Mouse (Mus musculus): Measurements from ENCODE around the gene Nexmif. TPM values are rescaled to one million over a fixed set of nuclear protein-coding genes. Genes with fewer than 3 reads are reported as not detected.
"Not testable (repeated sequence)": the region's sequence is repeated elsewhere in the genome, so short reads cannot be mapped to it uniquely, and the experiment has no call there.

Gene Nexmif
- 0.58 and 0.86 TPM in 2 replicates for polyA plus RNA-seq (2016; fragmentation: Nextera tagmentation; extraction: Ambion mirVana)

DNA sequence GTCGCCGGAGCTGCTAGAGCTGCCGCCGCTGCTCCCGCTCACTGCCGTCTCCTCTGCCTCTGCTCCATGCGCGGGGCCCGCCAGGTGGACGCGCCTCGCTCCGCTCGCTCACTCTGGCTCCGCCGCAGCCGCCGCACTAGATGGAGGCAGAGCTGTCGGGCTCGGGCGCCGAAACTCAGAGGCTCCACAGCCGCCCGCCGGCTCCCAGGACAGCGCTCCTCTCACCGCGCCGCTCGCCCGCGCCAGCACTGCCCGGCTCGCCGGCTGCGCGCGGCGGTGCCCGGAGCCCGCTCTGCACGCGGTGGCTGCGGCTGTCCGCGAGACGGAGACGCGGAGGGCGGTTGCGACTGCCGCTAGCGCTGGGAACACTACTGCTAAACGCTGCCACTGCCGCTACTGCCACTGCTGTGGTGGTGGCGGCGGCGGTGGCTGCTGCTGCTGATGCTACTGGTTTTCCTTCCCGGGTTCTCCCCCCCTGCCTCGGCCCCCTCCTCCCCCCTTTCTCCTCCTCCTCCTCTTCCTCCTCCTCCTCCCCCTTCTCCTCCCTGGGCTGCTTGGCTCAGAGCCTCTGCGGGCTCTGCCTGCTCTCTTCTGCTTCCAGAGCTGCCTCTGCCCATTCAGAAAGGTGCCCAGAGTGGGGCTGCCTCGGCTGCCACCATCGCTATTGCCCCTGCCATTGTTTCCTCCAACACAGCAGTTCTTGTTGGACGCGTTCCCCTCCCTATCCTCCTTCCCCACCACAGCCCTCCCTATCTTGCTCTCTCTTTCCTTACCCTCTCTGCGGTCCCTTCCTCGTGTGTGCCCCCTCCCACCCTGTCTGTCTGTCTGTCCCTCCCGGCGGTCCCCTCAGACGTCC, at the start of gene Nexmif:
Gene Nexmif, minus strand, starts transcription at position 450 of the 856 bp plus-strand sequence.
- Histone ChIP-seq H3K36me3 (no peaks in the 10 kb centered on the region), H3K4me3 (peak within 1 kb of the TSS; percentile 62), H3K27ac (replicated peaks) (peak within 1 kb of the TSS; percentile 81), H3K9me3 (replicated peaks) (peaks cover 15% of the 10 kb centered on the region), H3K4me1 (peaks cover 8% of the 10 kb centered on the region), H3K27me3 (ENCODE audit: low read depth, poor library complexity, severe bottlenecking) (peaks cover 97% of the 10 kb centered on the region)
- no peak for DNase-seq (ENCODE audit: low spot score)
- 34% methylated on average over 68 of the region's 70 CpGs for WGBS

DNA sequence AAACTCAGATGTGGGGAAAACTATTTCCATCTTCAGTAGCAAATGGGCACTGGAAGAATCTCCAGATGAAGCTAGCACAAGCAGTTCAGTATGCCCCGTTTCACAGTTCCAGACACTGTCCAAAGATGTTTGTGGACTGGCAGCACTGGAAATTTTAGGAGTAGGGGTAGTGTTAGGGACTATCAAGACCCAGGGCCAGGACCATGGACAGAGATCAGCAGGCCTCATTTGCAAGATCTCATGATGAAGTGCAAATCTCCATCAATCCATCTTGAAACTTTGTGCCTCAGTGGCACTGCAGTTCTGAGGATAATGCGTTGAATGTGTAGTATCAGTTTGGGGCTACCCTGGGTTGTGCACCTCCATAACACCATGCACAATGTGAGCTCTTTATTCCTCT, 7.7 kb upstream of the Nexmif start:
- H3K4me3 ChIP-seq, result no peak overlapping the region
- H3K27me3 ChIP-seq (ENCODE audit: low read depth, poor library complexity, severe bottlenecking), result peaks cover 73% of the 10 kb centered on the region
- H3K27ac ChIP-seq (replicated peaks), result no peak overlapping the region
- no peak for DNase-seq (ENCODE audit: low spot score)
- H3K4me1 ChIP-seq, result no peaks in the 10 kb centered on the region
- H3K36me3 ChIP-seq, result no peaks in the 10 kb centered on the region
- 81% methylated on average over 2 of the region's 2 CpGs for WGBS
- no peaks in the 10 kb centered on the region for H3K9me3 ChIP-seq (replicated peaks)

DNA sequence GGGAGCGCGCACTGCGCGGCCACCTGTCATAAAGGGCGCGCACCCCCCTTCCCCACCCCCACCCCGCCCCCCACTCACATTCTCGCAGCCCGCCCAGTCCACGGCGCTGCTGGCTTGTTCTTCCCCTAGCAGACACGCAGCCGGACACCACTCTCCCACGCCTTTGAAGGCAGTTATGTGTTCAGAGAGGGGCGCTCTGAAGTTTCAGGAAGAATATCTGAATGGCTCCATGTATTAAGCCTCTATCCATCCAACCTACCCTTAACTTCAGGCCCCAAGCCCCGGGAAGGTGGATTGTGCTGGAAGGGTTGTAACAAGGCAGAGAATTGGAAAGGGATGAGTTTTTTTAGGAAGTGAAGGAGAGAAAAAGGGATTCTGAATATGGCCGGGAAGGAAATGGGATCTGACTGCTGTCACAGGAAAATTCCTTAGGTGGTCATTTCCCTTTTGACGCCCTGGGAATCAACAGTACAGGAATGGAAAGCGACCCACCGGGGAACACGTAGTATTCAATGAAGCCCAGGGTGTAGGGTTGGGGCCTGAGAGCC, 681 bp upstream of the Nexmif start:
- WGBS, result 12% methylated on average over 21 of the region's 21 CpGs
- peak overlapping the region; percentile 81 for H3K27ac ChIP-seq (replicated peaks)
- peaks cover 97% of the 10 kb centered on the region for H3K27me3 ChIP-seq (ENCODE audit: low read depth, poor library complexity, severe bottlenecking)
- H3K4me3 ChIP-seq, result peak overlapping the region; percentile 62
- H3K4me1 ChIP-seq, result peaks cover 8% of the 10 kb centered on the region
- H3K9me3 ChIP-seq (replicated peaks), result peaks cover 15% of the 10 kb centered on the region
- no peaks in the 10 kb centered on the region for H3K36me3 ChIP-seq
- peak; percentile 16 for DNase-seq (ENCODE audit: low spot score)

DNA sequence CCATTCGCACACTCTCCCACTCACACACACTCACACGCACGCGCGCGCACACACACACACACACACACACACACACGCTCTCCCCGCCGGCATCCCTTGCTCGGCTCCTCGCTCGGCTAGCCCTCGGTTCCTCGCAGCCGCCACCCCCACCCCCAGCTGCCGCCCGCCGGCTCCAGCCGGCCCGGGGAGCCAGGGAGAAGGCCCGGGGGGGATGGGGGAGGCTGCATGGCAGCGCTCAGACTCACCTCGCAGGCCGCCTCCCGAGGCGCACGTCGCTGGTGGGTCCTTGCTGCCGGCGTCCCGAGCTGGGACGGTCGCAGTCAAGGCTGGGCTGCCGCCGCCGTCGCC, 623 bp downstream of the Nexmif start:
- peak; percentile 56 for DNase-seq (ENCODE audit: low spot score)
- peak overlapping the region; percentile 81 for H3K27ac ChIP-seq (replicated peaks)
- H3K9me3 ChIP-seq (replicated peaks), result peaks cover 15% of the 10 kb centered on the region
- 31% methylated on average over 26 of the region's 37 CpGs for WGBS
- H3K27me3 ChIP-seq (ENCODE audit: low read depth, poor library complexity, severe bottlenecking), result peaks cover 98% of the 10 kb centered on the region
- H3K4me3 ChIP-seq, result peak overlapping the region; percentile 62
- H3K4me1 ChIP-seq, result peaks cover 8% of the 10 kb centered on the region
- H3K36me3 ChIP-seq, result no peaks in the 10 kb centered on the region

DNA sequence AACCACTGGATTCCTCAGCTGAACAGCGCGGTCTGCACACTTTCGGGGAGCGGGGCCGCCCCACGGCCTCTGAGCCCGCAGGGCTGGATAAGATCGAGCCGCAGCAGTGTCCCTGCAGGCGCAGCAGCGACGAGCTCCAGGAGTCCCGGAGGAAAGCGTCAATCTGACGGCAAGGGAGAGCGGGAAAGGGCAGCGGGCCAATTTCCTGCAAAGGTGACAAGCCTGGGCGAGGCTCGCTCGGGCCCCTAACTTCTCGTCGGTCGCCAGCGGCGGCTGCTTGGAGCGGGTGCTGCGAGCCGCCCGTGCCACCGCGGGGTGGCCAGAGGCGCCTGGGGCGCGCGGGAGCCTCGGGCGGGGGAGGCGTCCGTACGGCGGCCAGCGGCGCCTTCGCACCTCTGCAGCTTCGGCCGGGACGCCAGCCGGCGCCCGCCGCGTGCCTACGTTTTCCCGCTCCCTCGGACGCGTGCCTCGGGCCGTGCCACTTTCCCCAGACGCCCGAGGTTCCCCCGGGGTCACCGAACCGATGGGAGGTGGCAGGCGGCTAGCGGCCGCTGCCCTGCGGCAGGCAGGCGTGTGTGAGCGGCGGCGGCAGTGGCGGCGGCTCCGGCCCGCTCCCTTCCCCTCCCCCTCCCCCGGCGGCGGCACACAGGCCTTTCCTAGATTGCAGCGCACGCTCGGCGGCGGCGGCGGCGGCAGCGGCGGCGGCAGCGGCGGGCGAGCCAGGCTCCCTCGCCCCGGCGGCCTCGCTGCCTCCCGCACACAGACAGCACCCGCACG, 1.2 kb downstream of the Nexmif start:
- DNase-seq (ENCODE audit: low spot score), result peak; percentile 54
- peak overlapping the region; percentile 62 for H3K4me3 ChIP-seq
- H3K27ac ChIP-seq (replicated peaks), result peak overlapping the region; percentile 81
- no peaks in the 10 kb centered on the region for H3K36me3 ChIP-seq
- WGBS, result 27% methylated on average over 72 of the region's 100 CpGs
- peaks cover 99% of the 10 kb centered on the region for H3K27me3 ChIP-seq (ENCODE audit: low read depth, poor library complexity, severe bottlenecking)
- peaks cover 15% of the 10 kb centered on the region for H3K9me3 ChIP-seq (replicated peaks)
- peaks cover 8% of the 10 kb centered on the region for H3K4me1 ChIP-seq

DNA sequence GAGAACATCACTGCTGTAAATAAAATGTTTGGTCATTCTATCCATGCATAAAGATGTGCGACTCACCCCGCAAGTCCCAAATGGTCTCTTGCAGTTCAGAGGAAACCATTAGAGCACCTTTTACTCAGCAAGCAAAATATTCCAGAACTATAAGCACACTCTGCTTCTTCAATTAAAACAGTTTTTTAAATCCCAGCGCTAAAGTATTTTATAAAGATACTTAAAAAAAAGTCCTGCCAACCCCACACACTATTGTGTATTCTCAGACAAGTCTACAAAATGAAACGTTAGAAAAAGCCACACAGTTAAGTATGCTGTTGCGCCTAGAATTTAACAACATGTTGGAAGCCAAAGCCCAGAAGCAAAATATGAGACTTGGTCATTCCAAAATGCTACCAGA, 1.9 kb downstream of the Nexmif start:
- H3K4me1 ChIP-seq, result peaks cover 8% of the 10 kb centered on the region
- H3K27ac ChIP-seq (replicated peaks), result no peak overlapping the region
- 62% methylated on average over 5 of the region's 5 CpGs for WGBS
- H3K9me3 ChIP-seq (replicated peaks), result peaks cover 15% of the 10 kb centered on the region
- no peak for DNase-seq (ENCODE audit: low spot score)
- no peak overlapping the region for H3K4me3 ChIP-seq
- peaks cover 100% of the 10 kb centered on the region for H3K27me3 ChIP-seq (ENCODE audit: low read depth, poor library complexity, severe bottlenecking)
- H3K36me3 ChIP-seq, result no peaks in the 10 kb centered on the region

DNA sequence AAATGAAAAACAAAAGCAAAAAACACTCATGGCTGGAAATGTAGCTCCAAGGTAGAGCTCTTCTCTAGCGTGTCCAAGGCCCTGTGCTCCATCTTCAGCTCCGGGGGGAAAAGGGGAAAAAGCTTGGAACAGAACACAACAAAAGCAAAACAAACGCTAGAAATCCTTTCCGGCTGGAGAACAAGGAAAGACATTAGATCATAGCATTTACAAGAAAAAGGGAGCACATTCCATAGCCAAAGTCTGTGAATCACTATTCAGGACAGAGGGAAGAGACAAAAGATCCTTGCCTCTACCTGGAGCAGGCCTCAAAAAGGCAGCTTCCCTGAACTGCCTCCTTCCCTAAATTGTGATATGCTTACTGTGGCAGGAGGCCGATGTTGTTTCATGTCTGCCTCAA, 4.4 kb downstream of the Nexmif start:
- Histone ChIP-seq H3K27me3 (ENCODE audit: low read depth, poor library complexity, severe bottlenecking) (peaks cover 91% of the 10 kb centered on the region), H3K36me3 (no peaks in the 10 kb centered on the region), H3K27ac (replicated peaks) (no peak overlapping the region), H3K4me3 (no peak overlapping the region), H3K9me3 (replicated peaks) (peaks cover 15% of the 10 kb centered on the region), H3K4me1 (peaks cover 8% of the 10 kb centered on the region)
- no peak for DNase-seq (ENCODE audit: low spot score)
- WGBS, result 53% methylated on average over 5 of the region's 5 CpGs

DNA sequence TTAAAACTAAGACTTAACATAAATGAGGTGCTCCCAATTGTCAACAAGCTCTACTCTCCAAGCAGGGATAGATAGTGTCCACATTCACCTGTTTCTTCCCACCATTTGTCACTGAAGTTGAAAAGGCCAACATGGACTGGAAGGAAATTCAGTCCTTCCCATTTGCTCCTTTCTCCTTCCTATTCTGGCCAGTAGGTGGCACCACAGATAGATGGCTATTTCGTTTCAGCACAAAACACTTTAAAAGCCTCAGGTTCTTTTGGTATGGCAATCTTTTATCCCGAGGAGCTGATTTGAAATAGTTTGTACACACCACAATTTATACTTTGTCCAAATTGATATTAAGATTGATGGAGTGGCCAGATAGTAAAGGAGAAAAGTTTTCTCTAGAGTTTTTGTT, 21.7 kb downstream of the Nexmif start:
- Histone ChIP-seq H3K4me1 (no peaks in the 10 kb centered on the region), H3K4me3 (no peak overlapping the region), H3K27ac (replicated peaks) (no peak overlapping the region), H3K9me3 (replicated peaks) (no peaks in the 10 kb centered on the region), H3K36me3 (no peaks in the 10 kb centered on the region), H3K27me3 (ENCODE audit: low read depth, poor library complexity, severe bottlenecking) (peaks cover 65% of the 10 kb centered on the region)
- DNase-seq (ENCODE audit: low spot score), result peak; percentile 16
- WGBS, result 30% methylated on average over 2 of the region's 2 CpGs

DNA sequence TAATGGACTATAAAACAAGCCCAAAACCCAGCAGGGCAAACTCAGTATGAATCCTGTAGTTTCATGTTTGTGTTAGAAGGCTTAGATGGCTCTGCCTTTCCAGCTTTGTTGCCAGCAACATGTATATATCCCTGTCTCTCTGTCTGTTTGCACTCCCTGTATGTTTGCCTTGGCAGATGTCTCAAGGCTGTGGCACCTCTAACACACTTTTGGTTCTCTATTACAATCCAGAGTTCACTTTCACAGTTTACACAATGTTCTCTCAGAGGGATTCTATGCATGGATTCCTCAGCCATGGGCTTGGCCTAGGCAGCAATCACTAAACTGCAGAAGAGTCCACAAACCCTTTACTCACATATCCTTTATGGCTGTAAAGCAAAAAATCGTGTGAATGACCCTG, 50.9 kb downstream of the Nexmif start:
- DNase-seq (ENCODE audit: low spot score), result no peak
- no peaks in the 10 kb centered on the region for H3K36me3 ChIP-seq
- WGBS, result 64% methylated on average over 1 of the region's 1 CpGs
- no peak overlapping the region for H3K27ac ChIP-seq (replicated peaks)
- H3K4me1 ChIP-seq, result no peaks in the 10 kb centered on the region
- no peaks in the 10 kb centered on the region for H3K9me3 ChIP-seq (replicated peaks)
- no peak overlapping the region for H3K4me3 ChIP-seq
- peaks cover 86% of the 10 kb centered on the region for H3K27me3 ChIP-seq (ENCODE audit: low read depth, poor library complexity, severe bottlenecking)

DNA sequence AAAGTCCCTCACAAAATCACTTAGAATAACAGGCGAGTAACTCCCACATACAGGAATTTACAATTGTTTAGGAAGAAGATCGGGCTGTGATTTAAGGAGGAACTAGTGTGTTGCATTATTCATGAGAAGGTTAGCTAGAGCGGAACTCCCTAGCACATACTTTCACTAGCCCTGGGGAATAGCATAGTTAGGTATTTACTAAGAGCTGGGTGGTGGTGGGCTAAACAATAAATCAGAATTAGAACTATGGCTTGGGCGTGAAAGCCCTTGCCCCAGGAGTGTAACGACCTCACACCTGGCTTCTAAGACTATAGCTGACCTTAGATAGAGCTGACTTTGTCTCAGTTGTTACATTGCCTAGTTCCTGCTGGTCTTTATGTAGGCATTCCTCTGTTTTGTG, 85.7 kb downstream of the Nexmif start:
- not testable (repeated sequence) for H3K4me3 ChIP-seq; H3K27ac ChIP-seq (replicated peaks); H3K4me1 ChIP-seq; H3K36me3 ChIP-seq; DNase-seq (ENCODE audit: low spot score); H3K9me3 ChIP-seq (replicated peaks)
- WGBS, result 79% methylated on average over 5 of the region's 5 CpGs
- H3K27me3 ChIP-seq (ENCODE audit: low read depth, poor library complexity, severe bottlenecking), result peaks cover 52% of the 10 kb centered on the region

DNA sequence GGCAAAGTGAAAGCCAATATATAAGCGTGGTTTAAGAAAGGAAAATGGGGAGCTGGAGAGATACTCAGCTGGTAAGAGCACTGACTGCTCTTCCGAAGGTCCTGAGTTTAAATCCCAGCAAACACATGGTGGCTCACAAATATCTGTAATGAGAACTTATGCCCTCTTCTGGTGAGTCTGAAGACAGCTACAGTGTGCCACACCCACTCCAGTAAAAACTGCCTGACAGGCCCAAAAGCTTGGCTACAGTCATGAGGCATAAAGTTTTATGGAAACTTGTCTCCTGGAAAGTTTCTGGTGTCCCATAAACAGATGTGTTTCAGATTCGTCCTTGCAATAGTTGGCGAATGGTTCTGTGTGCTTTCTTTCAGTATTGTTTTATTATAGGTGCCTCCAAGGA, 86.4 kb downstream of the Nexmif start:
- Histone ChIP-seq H3K27me3 (ENCODE audit: low read depth, poor library complexity, severe bottlenecking) (peaks cover 55% of the 10 kb centered on the region), H3K27ac (replicated peaks) (no peak overlapping the region), H3K4me3 (no peak overlapping the region), H3K36me3 (no peaks in the 10 kb centered on the region), H3K4me1 (no peaks in the 10 kb centered on the region), H3K9me3 (replicated peaks) (no peaks in the 10 kb centered on the region)
- DNase-seq (ENCODE audit: low spot score), result no peak
- 64% methylated on average over 4 of the region's 4 CpGs for WGBS

DNA sequence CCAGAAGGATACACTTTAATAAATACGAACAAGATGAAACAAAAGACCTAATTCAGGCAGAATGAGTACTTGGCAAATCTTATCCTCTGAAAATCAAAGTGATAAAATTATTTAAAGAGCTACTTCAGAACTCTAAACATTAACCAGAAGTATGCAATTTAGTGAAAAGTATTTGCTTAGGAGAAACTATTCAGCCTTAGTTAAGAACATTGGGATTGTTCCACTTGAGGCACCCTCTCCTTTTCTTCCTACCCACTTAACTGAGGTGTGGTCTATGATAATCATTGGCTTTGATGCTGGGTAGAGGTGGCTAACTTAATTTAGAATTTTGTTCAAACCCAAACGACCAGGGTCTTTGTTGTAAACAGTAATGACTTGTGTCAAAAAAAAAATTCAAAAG, 146.1 kb downstream of the Nexmif start:
- no peaks in the 10 kb centered on the region for H3K9me3 ChIP-seq (replicated peaks)
- no peak for DNase-seq (ENCODE audit: low spot score)
- H3K4me3 ChIP-seq, result no peak overlapping the region
- H3K36me3 ChIP-seq, result no peaks in the 10 kb centered on the region
- no peak overlapping the region for H3K27ac ChIP-seq (replicated peaks)
- 72% methylated on average over 2 of the region's 2 CpGs for WGBS
- no peaks in the 10 kb centered on the region for H3K4me1 ChIP-seq
- peaks cover 69% of the 10 kb centered on the region for H3K27me3 ChIP-seq (ENCODE audit: low read depth, poor library complexity, severe bottlenecking)

DNA sequence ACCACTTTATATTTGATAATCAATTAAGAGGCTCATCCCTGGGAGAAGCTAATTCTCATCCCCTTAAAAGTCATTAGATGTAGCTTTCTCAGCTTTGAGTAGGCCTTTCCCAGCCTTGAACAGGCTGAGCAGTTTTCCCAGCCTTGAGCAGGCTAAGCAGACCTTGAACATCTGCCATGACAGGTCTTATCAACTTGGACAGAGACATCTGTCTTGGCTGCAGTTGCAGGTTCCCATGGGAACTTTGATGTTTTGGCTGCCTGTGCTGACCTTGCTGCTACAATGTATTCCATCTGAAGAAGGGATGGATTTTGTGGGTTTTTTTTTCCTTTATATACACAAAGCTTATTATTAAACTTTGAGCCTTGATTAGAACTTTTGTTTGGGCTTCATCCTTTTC, 160.7 kb downstream of the Nexmif start:
- Histone ChIP-seq H3K9me3 (replicated peaks) (no peaks in the 10 kb centered on the region), H3K4me3 (no peak overlapping the region), H3K4me1 (peaks cover 3% of the 10 kb centered on the region; the same call in 1 of the 2 replicates), H3K27ac (replicated peaks) (no peak overlapping the region), H3K27me3 (ENCODE audit: low read depth, poor library complexity, severe bottlenecking) (peaks cover 97% of the 10 kb centered on the region), H3K36me3 (no peaks in the 10 kb centered on the region)
- no peak for DNase-seq (ENCODE audit: low spot score)

Data from midbrain, embryonic 10.5 days (tissue).